Mouse (Mus musculus) E14TG2a.4 (cell line): ENCODE measurements at regions not wholly inside any gene's neighbourhood (a gene's known extent, or its start where the extent isn't known, plus 50 kb on each side); places are given as distances from the start of the nearest gene placed in this dataset.

ENCODE experiments used
- CTCF ChIP-seq: conservative IDR thresholded peaks from 2 replicates; pipeline ENCODE4 v1.5.1; 2014; ENCODE audit warnings: low read length
- NANOG ChIP-seq: IDR thresholded peaks from 2 replicates; pipeline ENCODE4 v1.6.1; 2014; ENCODE audit warnings: borderline replicate concordance, low read length, mixed read lengths
- POU5F1 ChIP-seq: IDR thresholded peaks from 2 replicates; pipeline ENCODE4 v1.6.1; 2014; ENCODE audit warnings: low read length, borderline replicate concordance

DNA sequence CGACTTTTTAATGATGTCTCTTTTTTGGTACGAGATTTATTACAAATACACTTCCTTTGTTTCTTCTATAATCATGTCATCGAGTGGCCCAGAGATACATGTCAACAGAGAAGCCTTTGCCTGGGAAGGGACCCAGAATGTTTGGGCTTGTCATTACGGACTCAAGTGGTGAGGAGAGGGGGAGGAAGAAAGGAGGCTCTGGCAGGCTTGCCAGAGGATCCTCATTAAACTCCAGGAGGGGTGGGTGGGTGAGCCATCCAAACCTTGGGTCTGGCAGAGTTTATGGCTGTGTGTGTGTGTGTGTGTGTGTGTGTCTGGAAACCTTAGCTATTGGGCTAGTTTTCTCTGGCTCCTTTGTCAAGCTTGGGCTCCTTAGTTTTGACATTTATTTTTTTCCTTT, 204.3 kb downstream of the 1500009L16Rik start:
- TF ChIP-seq CTCF (no peak), NANOG (no peak), POU5F1 (no peak)
